Mouse (Mus musculus) CH12.LX (cell line): Measurements from ENCODE around the gene Rgs9bp. TPM values are rescaled to one million over a fixed set of nuclear protein-coding genes. Genes with fewer than 3 reads are reported as not detected.
"Not testable (repeated sequence)": the region's sequence is repeated elsewhere in the genome, so short reads cannot be mapped to it uniquely, and the experiment has no call there.

Experiments
- DNase-seq: peaks from one replicate; pipeline ENCODE4 v3.0.0-alpha.2; 2013; ENCODE audit errors: extremely low read depth
- H3K27ac ChIP-seq: 2 replicates; pipeline ENCODE4 v1.5.1; 2012; ENCODE audit warnings: low read depth, mild to moderate bottlenecking, control low read depth, moderate library complexity; ENCODE audit not compliant: insufficient read depth
- H3K27me3 ChIP-seq: replicated peaks from 2 replicates; pipeline ENCODE3; 2012; ENCODE audit warnings: inconsistent platforms
- H3K36me3 ChIP-seq, 2 experiments: replicated peaks in 1 of 2; 2 replicates each; pipeline versions ENCODE3 to v1.6.1; 2012; ENCODE audit warnings: inconsistent platforms in 1 of 2, low read length in 1 of 2, mild to moderate bottlenecking in 1 of 2, mixed read lengths in 1 of 2, moderate library complexity in 1 of 2; ENCODE audit not compliant: control insufficient read depth in 1 of 2, insufficient read depth in 1 of 2
- H3K4me1 ChIP-seq, 2 experiments: 2 replicates each; pipeline ENCODE4 v1.6.1; 2012; ENCODE audit warnings: inconsistent platforms in 1 of 2, moderate library complexity in 1 of 2; ENCODE audit not compliant: insufficient read depth in 2 of 2, control insufficient read depth in 1 of 2
- H3K4me2 ChIP-seq: 2 replicates; pipeline ENCODE4 v1.6.1; 2012; ENCODE audit warnings: low read depth, mild to moderate bottlenecking, control low read depth; ENCODE audit not compliant: poor library complexity, insufficient read depth, severe bottlenecking
- H3K4me3 ChIP-seq, 3 experiments: fragments of 150-350 bp in 1 of 3; sonication (generic) in 1 of 3; replicated peaks in 1 of 3; 2 replicates each; pipeline versions ENCODE3 to v1.5.1; 2011 to 2012; ENCODE audit warnings: low read depth in 2 of 3, low read length in 2 of 3, mild to moderate bottlenecking in 2 of 3, moderate library complexity in 2 of 3, control low read depth in 1 of 3, improper control_type of control experiment in 1 of 3, inconsistent platforms in 1 of 3, mixed read lengths in 1 of 3; ENCODE audit not compliant: poor library complexity in 1 of 3
- H3K79me2 ChIP-seq: replicated peaks from 2 replicates; pipeline ENCODE4 v1.6.1; 2012; ENCODE audit warnings: mild to moderate bottlenecking, moderate library complexity; ENCODE audit not compliant: control insufficient read depth, poor library complexity, insufficient read depth, severe bottlenecking; ENCODE audit errors: extremely low read depth
- H3K9ac ChIP-seq: 2 replicates; pipeline ENCODE4 v1.6.1; 2012; ENCODE audit warnings: low read depth, mild to moderate bottlenecking, control low read depth, moderate library complexity; ENCODE audit not compliant: insufficient read depth
- H3K9me3 ChIP-seq: replicated peaks from 2 replicates; pipeline ENCODE3; 2012; ENCODE audit warnings: low read length, inconsistent platforms, mixed read lengths
- BHLHE40 ChIP-seq: IDR thresholded peaks from 2 replicates; pipeline ENCODE4 v1.6.1; 2011; ENCODE audit warnings: mild to moderate bottlenecking, low read depth, low read length, improper control_type of control experiment
- CHD2 ChIP-seq: IDR thresholded peaks from 2 replicates; pipeline ENCODE4 v1.6.1; 2011; ENCODE audit warnings: low read length, improper control_type of control experiment
- CTCF ChIP-seq, 2 experiments: IDR thresholded peaks in 1 of 2; conservative IDR thresholded peaks in 1 of 2; 2 replicates each; pipeline ENCODE4 v1.5.1; 2011 to 2012; ENCODE audit warnings: low read depth in 2 of 2, low read length in 2 of 2, improper control_type of control experiment in 1 of 2, inconsistent platforms in 1 of 2, mild to moderate bottlenecking in 1 of 2, moderate library complexity in 1 of 2
- ELF1 ChIP-seq: IDR thresholded peaks from 2 replicates; pipeline ENCODE4 v1.6.1; 2014; ENCODE audit warnings: low read depth, mild to moderate bottlenecking, inconsistent platforms, low read length, improper control_type of control experiment
- ETS1 ChIP-seq: conservative IDR thresholded peaks from 2 replicates; pipeline ENCODE4 v1.6.1; 2012; ENCODE audit warnings: low read depth, mild to moderate bottlenecking, inconsistent platforms, low read length, improper control_type of control experiment, moderate library complexity
- MAFK ChIP-seq: IDR thresholded peaks from 2 replicates; pipeline ENCODE4 v1.6.1; 2011; ENCODE audit warnings: low read length, improper control_type of control experiment; ENCODE audit not compliant: insufficient replicate concordance
- MYC ChIP-seq: IDR thresholded peaks from 2 replicates; pipeline ENCODE4 v1.6.1; 2011; ENCODE audit warnings: low read depth, mild to moderate bottlenecking, improper control_type of control experiment, low read length
- PAX5 ChIP-seq: IDR thresholded peaks from 2 replicates; pipeline ENCODE4 v1.6.1; 2012; ENCODE audit warnings: low read length, inconsistent platforms, mixed read lengths
- POLR2A ChIP-seq: IDR thresholded peaks from 2 replicates; pipeline ENCODE4 v1.6.1; 2011; ENCODE audit warnings: low read depth, mild to moderate bottlenecking, improper control_type of control experiment, low read length
- POLR2AphosphoS2 ChIP-seq: IDR thresholded peaks from 2 replicates; pipeline ENCODE4 v1.6.1; 2011; ENCODE audit warnings: low read depth, low read length, improper control_type of control experiment
- SIN3A ChIP-seq: IDR thresholded peaks from 2 replicates; pipeline ENCODE4 v1.6.1; 2012; ENCODE audit warnings: low read length, improper control_type of control experiment, inconsistent platforms
- SMC3 ChIP-seq: IDR thresholded peaks from 2 replicates; pipeline ENCODE4 v1.6.1; 2011; ENCODE audit warnings: low read depth, low read length, improper control_type of control experiment
- UBTF ChIP-seq: IDR thresholded peaks from 2 replicates; pipeline ENCODE4 v1.6.1; 2012; ENCODE audit warnings: low read depth, mild to moderate bottlenecking, inconsistent platforms, low read length, improper control_type of control experiment, moderate library complexity
- dilution Hi-C: fragments of 300-500 bp; cut with MboI; formaldehyde crosslinking; loops from 2 replicates; pipeline ENCODE4 v1.14.3; 2020; ENCODE audit warnings: low sequenced_read_pairs; ENCODE audit not compliant: extremely low pct_unique_long_range_greater_than_20kb, extremely low pct_ligation_motif_present
- in situ Hi-C: fragments of 300-500 bp; cut with MboI; formaldehyde crosslinking; loops from 3 replicates; pipeline ENCODE4 v1.14.3; 2019; ENCODE audit warnings: low sequenced_read_pairs, low pct_ligation_motif_present, low pct_unique_long_range_greater_than_20kb, mixed read lengths
- polyA plus RNA-seq: library from polyadenylated mRNA; unstranded; fragments of >175 nt; gene quantifications from 2 replicates; pipeline ENCODE4 v1.2.1, GENCODE M21; 2012; ENCODE audit warnings: low read depth; ENCODE audit not compliant: insufficient read length
- total RNA-seq, 2 experiments: library from RNA; depleted of rRNA; stranded (reverse); fragments of 300-350 nt in 1 of 2; fragments of >200 nt in 1 of 2; gene quantifications; 2 replicates each; pipeline ENCODE4 v1.2.3; 2012 to 2014

Gene Rgs9bp
- total and polyA plus RNA-seq, 3 experiments, result 0.05 to 0.21 (median 0.06) TPM

GRCm38 (mm10) chr7:35569724-35570123 is 15.7 kb downstream of the Rgs9bp start:
- H3K79me2 ChIP-seq, DNase-seq, H3K27ac ChIP-seq, H3K4me1 ChIP-seq, H3K27me3 ChIP-seq, H3K36me3 ChIP-seq, H3K9me3 ChIP-seq, H3K4me2 ChIP-seq, H3K9ac ChIP-seq, dilution Hi-C loops, H3K4me3 ChIP-seq: not testable (repeated sequence)
- TF ChIP-seq CTCF (conservative IDR thresholded peaks at IDR 0.05 in 1 of 2, IDR thresholded peaks at IDR 0.05 in 1 of 2; ENCODE audit: low read depth in 2 of 2, low read length in 2 of 2), result peak in 1 of 2 experiments; percentile 47; a peak in 2 of 4 replicates
- peak; percentile 22; the same call in 1 of the 2 replicates for TF ChIP-seq SMC3
- in situ Hi-C loops, result loop anchor here (25.0 kb wide), 1 partner anchor 182 kb away; the partner anchor contains the start of genes Cep89 and Faap24

DNA sequence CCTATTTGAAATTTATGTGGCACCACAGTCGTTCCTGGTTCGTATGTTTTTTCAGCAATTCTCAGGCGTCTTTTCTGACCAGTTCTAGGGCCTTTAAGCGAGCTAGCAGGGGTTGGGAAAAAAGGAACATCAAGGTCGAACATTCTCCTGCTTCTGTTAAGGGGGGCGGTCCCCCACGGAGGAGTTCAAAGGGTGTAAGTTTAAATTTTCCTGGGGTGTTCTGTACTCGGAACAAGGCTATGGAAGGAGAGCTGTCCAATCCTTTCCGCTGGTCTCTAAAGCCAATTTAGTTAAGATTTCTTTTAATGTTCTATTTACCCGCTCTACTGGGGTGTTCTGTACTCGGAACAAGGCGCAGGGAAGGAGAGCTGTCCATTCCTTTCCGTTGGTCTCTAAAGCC is 19.4 kb downstream of the Rgs9bp start:
- H3K4me2 ChIP-seq, H3K9ac ChIP-seq, H3K27ac ChIP-seq, H3K36me3 ChIP-seq, dilution Hi-C loops, DNase-seq, H3K4me3 ChIP-seq, H3K4me1 ChIP-seq, H3K9me3 ChIP-seq, H3K79me2 ChIP-seq: not testable (repeated sequence)
- in situ Hi-C loops, result loop anchor here (25.0 kb wide), 1 partner anchor 179 kb away; the partner anchor contains the start of genes Cep89 and Faap24
- H3K27me3 ChIP-seq, result peaks cover 16% of the 10 kb centered on the region

DNA sequence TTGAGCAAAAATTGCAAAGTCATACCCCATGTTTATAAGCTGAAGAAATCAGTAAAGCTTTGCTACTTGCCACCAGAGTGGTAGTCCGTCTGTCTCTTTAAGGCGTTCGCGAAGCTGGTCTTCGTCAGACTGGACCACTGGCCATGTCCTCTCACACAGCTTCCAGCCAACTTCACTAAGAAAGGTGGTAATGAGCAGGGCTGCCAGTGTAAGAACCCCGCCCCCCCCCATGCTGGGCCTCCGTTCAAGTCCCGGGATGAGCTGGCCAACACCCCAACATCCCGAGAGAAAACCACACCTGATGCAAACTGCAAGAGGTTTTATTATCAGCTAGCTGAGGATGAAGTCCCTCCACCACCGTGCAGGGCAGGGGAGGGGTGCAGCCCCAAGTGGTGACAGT is 20.5 kb downstream of the Rgs9bp start:
- H3K4me1 ChIP-seq, H3K79me2 ChIP-seq, H3K9me3 ChIP-seq, H3K9ac ChIP-seq, dilution Hi-C loops, H3K36me3 ChIP-seq, DNase-seq, H3K4me3 ChIP-seq, H3K27ac ChIP-seq, H3K4me2 ChIP-seq: not testable (repeated sequence)
- in situ Hi-C loops, result loop anchor here (25.0 kb wide), 1 partner anchor 178 kb away; the partner anchor contains the start of genes Cep89 and Faap24
- H3K27me3 ChIP-seq, result peaks cover 19% of the 10 kb centered on the region

- dilution Hi-C loops, result no loop called here
- TF ChIP-seq MAFK (no peak), PAX5 (no peak), CHD2 (no peak), BHLHE40 (no peak), SIN3A (no peak), UBTF (no peak), ELF1 (no peak), MYC (no peak), ETS1 (no peak), POLR2A (no peak), POLR2AphosphoS2 (no peak)
- TF ChIP-seq, all 38 proteins: peak for 0
- Histone ChIP-seq H3K9me3 (no peaks in the 10 kb centered on the region), H3K9ac (no peak overlapping the region), H3K36me3 (no peaks in the 10 kb centered on the region), H3K4me3 (no peak overlapping the region), H3K27me3 (peaks cover 19% of the 10 kb centered on the region), H3K27ac (no peak overlapping the region), H3K4me2 (no peak overlapping the region), H3K79me2 (no peaks in the 10 kb centered on the region), H3K4me1 (peaks cover 0 to 5% of the 10 kb centered on the region in 2 experiments; a peak in 1 of 4 replicates)
- DNase-seq, result no peak
- in situ Hi-C loops, result loop anchor here (25.0 kb wide), 1 partner anchor 177 kb away; the partner anchor contains the start of genes Cep89 and Faap24
These were observed 21.1 kb downstream of the Rgs9bp start for GRCm38 (mm10) chr7:35564067-35564865.
